Mouse (Mus musculus) granulocyte monocyte progenitor cell, adult 5-6 weeks (primary cell): ENCODE results near the gene Aldh1a7. TPM values are rescaled to one million over a fixed set of nuclear protein-coding genes. Genes with fewer than 3 reads are reported as not detected.

Experiments
- ATAC-seq: replicated peaks from 2 replicates; pipeline ENCODE4 v1.8.0; 2016; ENCODE audit warnings: mild to moderate bottlenecking, moderate TSS enrichment, inconsistent platforms; ENCODE audit not compliant: poor library complexity, severe bottlenecking
- total RNA-seq, 2 experiments: library from RNA; stranded (forward) in 1 of 2; stranded (reverse) in 1 of 2; fragments of 200-712, 200-1000 nt in 1 of 2; fragments of >200 nt in 1 of 2; fragmentation: Nextera tagmentation in 1 of 2; gene quantifications; 2 replicates each; pipeline ENCODE4 v1.2.3; 2014 to 2017

Aldh1a7 gene
- total RNA-seq, 2 experiments from 2014 or later: not detected

- ATAC-seq: no peak
Observed at GRCm38 (mm10) chr19:20644346-20644745, 83.0 kb downstream of the Aldh1a7 start.

Other genes starting within 250 kb of the Aldh1a7 start
- gene Aldh1a1, start 234.8 kb downstream of the Aldh1a7 start, total RNA-seq (2014; fragmentation: Nextera tagmentation): 0.11 TPM in 1 of 2 replicates, not detected in the other
- gene Aldh1a1, start 234.8 kb downstream of the Aldh1a7 start, total RNA-seq (2017): 0.15 and 1.9 TPM in 2 replicates
- gene Tmc1, start 226.6 kb upstream of the Aldh1a7 start, total RNA-seq (2014; fragmentation: Nextera tagmentation): not detected in 2 replicates
- gene Tmc1, start 226.6 kb upstream of the Aldh1a7 start, total RNA-seq (2017): not detected in 2 replicates